Mouse (Mus musculus): ENCODE data around the gene Gnl2. TPM values are rescaled to one million over a fixed set of nuclear protein-coding genes. Genes with fewer than 3 reads are reported as not detected.

The Gnl2 gene
- polyA plus RNA-seq, 1 experiment, result 140 TPM

- Histone ChIP-seq H3K9me3 (replicated peaks; ENCODE audit: control insufficient read depth, insufficient read depth, low read length, poor library complexity, severe bottlenecking) (no peaks in the 10 kb centered on the region), H3K4me1 (ENCODE audit: control insufficient read depth, insufficient read depth, low read length) (no peaks in the 10 kb centered on the region), H3K27ac (ENCODE audit: insufficient read depth, low read length) (no peak overlapping the region), H3K27me3 (ENCODE audit: control insufficient read depth, insufficient read depth, low read length, poor library complexity, severe bottlenecking) (no peaks in the 10 kb centered on the region), H3K36me3 (ENCODE audit: control insufficient read depth, insufficient read depth, low read length, poor library complexity, severe bottlenecking) (peaks cover 77% of the 10 kb centered on the region), H3K4me3 (ENCODE audit: low read depth, low read length) (no peak overlapping the region), H3K9ac (ENCODE audit: low read depth, poor library complexity, severe bottlenecking) (no peak overlapping the region)
- TF ChIP-seq POLR2A (IDR thresholded peaks at IDR 0.05; ENCODE audit: insufficient read depth, low read length), result no peak
- no peak for TF ChIP-seq EP300 (IDR thresholded peaks at IDR 0.05; ENCODE audit: insufficient read depth, low read depth, low read length)
- no peak for TF ChIP-seq CTCF (IDR thresholded peaks at IDR 0.05; ENCODE audit: low read depth, low read length)
These were observed 28.1 kb downstream of the Gnl2 start for GRCm38 (mm10) chr4:125044454-125044853.

- H3K36me3 ChIP-seq (ENCODE audit: control insufficient read depth, insufficient read depth, low read length, poor library complexity, severe bottlenecking), result peaks cover 45% of the 10 kb centered on the region
- no peak for TF ChIP-seq EP300 (IDR thresholded peaks at IDR 0.05; ENCODE audit: insufficient read depth, low read depth, low read length)
- no peak for TF ChIP-seq POLR2A (IDR thresholded peaks at IDR 0.05; ENCODE audit: insufficient read depth, low read length)
- TF ChIP-seq CTCF (IDR thresholded peaks at IDR 0.05; ENCODE audit: low read depth, low read length), result no peak
These were observed 39.0 kb downstream of the Gnl2 start for GRCm38 (mm10) chr4:125055385-125055784.

GRCm38 (mm10) chr4:125056476-125056875, 40.1 kb downstream of the Gnl2 start:
- TF ChIP-seq CTCF (IDR thresholded peaks at IDR 0.05; ENCODE audit: low read depth, low read length) (no peak), EP300 (IDR thresholded peaks at IDR 0.05; ENCODE audit: insufficient read depth, low read depth, low read length) (no peak), POLR2A (IDR thresholded peaks at IDR 0.05; ENCODE audit: insufficient read depth, low read length) (no peak)
- no peaks in the 10 kb centered on the region for H3K27me3 ChIP-seq (ENCODE audit: control insufficient read depth, insufficient read depth, low read length, poor library complexity, severe bottlenecking)
- no peaks in the 10 kb centered on the region for H3K4me1 ChIP-seq (ENCODE audit: control insufficient read depth, insufficient read depth, low read length)
- H3K36me3 ChIP-seq (ENCODE audit: control insufficient read depth, insufficient read depth, low read length, poor library complexity, severe bottlenecking), result peaks cover 35% of the 10 kb centered on the region
- H3K9ac ChIP-seq (ENCODE audit: low read depth, poor library complexity, severe bottlenecking), result no peak overlapping the region
- no peak overlapping the region for H3K4me3 ChIP-seq (ENCODE audit: low read depth, low read length)
- no peaks in the 10 kb centered on the region for H3K9me3 ChIP-seq (replicated peaks; ENCODE audit: control insufficient read depth, insufficient read depth, low read length, poor library complexity, severe bottlenecking)
- H3K27ac ChIP-seq (ENCODE audit: insufficient read depth, low read length), result no peak overlapping the region

More at GRCm38 (mm10) chr4:125055385-125055784, 39.0 kb downstream of the Gnl2 start:
- Histone ChIP-seq H3K4me1 (ENCODE audit: control insufficient read depth, insufficient read depth, low read length) (no peaks in the 10 kb centered on the region), H3K9me3 (replicated peaks; ENCODE audit: control insufficient read depth, insufficient read depth, low read length, poor library complexity, severe bottlenecking) (no peaks in the 10 kb centered on the region), H3K4me3 (ENCODE audit: low read depth, low read length) (no peak overlapping the region), H3K9ac (ENCODE audit: low read depth, poor library complexity, severe bottlenecking) (no peak overlapping the region), H3K27ac (ENCODE audit: insufficient read depth, low read length) (no peak overlapping the region), H3K27me3 (ENCODE audit: control insufficient read depth, insufficient read depth, low read length, poor library complexity, severe bottlenecking) (no peaks in the 10 kb centered on the region)

- no peak overlapping the region for H3K4me3 ChIP-seq (ENCODE audit: low read depth, low read length)
- no peaks in the 10 kb centered on the region for H3K27me3 ChIP-seq (ENCODE audit: control insufficient read depth, insufficient read depth, low read length, poor library complexity, severe bottlenecking)
- peaks cover 29% of the 10 kb centered on the region for H3K36me3 ChIP-seq (ENCODE audit: control insufficient read depth, insufficient read depth, low read length, poor library complexity, severe bottlenecking)
- H3K9ac ChIP-seq (ENCODE audit: low read depth, poor library complexity, severe bottlenecking), result no peak overlapping the region
- no peak overlapping the region for H3K27ac ChIP-seq (ENCODE audit: insufficient read depth, low read length)
- H3K9me3 ChIP-seq (replicated peaks; ENCODE audit: control insufficient read depth, insufficient read depth, low read length, poor library complexity, severe bottlenecking), result no peaks in the 10 kb centered on the region
- H3K4me1 ChIP-seq (ENCODE audit: control insufficient read depth, insufficient read depth, low read length), result no peaks in the 10 kb centered on the region
- no peak for TF ChIP-seq EP300 (IDR thresholded peaks at IDR 0.05; ENCODE audit: insufficient read depth, low read depth, low read length)
- TF ChIP-seq POLR2A (IDR thresholded peaks at IDR 0.05; ENCODE audit: insufficient read depth, low read length), result no peak
- no peak for TF ChIP-seq CTCF (IDR thresholded peaks at IDR 0.05; ENCODE audit: low read depth, low read length)
These were observed 40.9 kb downstream of the Gnl2 start for GRCm38 (mm10) chr4:125057273-125057672.

GRCm38 (mm10) chr4:125058033-125058432, 41.6 kb downstream of the Gnl2 start:
- Histone ChIP-seq H3K4me1 (ENCODE audit: control insufficient read depth, insufficient read depth, low read length) (no peaks in the 10 kb centered on the region), H3K36me3 (ENCODE audit: control insufficient read depth, insufficient read depth, low read length, poor library complexity, severe bottlenecking) (peaks cover 22% of the 10 kb centered on the region), H3K27me3 (ENCODE audit: control insufficient read depth, insufficient read depth, low read length, poor library complexity, severe bottlenecking) (no peaks in the 10 kb centered on the region), H3K4me3 (ENCODE audit: low read depth, low read length) (no peak overlapping the region), H3K27ac (ENCODE audit: insufficient read depth, low read length) (no peak overlapping the region), H3K9ac (ENCODE audit: low read depth, poor library complexity, severe bottlenecking) (no peak overlapping the region), H3K9me3 (replicated peaks; ENCODE audit: control insufficient read depth, insufficient read depth, low read length, poor library complexity, severe bottlenecking) (no peaks in the 10 kb centered on the region)
- TF ChIP-seq CTCF (IDR thresholded peaks at IDR 0.05; ENCODE audit: low read depth, low read length), result no peak
- no peak for TF ChIP-seq EP300 (IDR thresholded peaks at IDR 0.05; ENCODE audit: insufficient read depth, low read depth, low read length)
- TF ChIP-seq POLR2A (IDR thresholded peaks at IDR 0.05; ENCODE audit: insufficient read depth, low read length), result no peak

- no peak overlapping the region for H3K9ac ChIP-seq (ENCODE audit: low read depth, poor library complexity, severe bottlenecking)
- 0 out of 2 replicates have a peak, but pooled peaks have one; percentile 13 for TF ChIP-seq EP300 (IDR thresholded peaks at IDR 0.05; ENCODE audit: insufficient read depth, low read depth, low read length)
- peak; percentile 94 for TF ChIP-seq CTCF (IDR thresholded peaks at IDR 0.05; ENCODE audit: low read depth, low read length)
- no peak for TF ChIP-seq POLR2A (IDR thresholded peaks at IDR 0.05; ENCODE audit: insufficient read depth, low read length)
- H3K4me3 ChIP-seq (ENCODE audit: low read depth, low read length), result peak overlapping the region; percentile 16; the same call in 1 of the 2 replicates
- no peaks in the 10 kb centered on the region for H3K27me3 ChIP-seq (ENCODE audit: control insufficient read depth, insufficient read depth, low read length, poor library complexity, severe bottlenecking)
- no peaks in the 10 kb centered on the region for H3K4me1 ChIP-seq (ENCODE audit: control insufficient read depth, insufficient read depth, low read length)
- peaks cover 12% of the 10 kb centered on the region for H3K36me3 ChIP-seq (ENCODE audit: control insufficient read depth, insufficient read depth, low read length, poor library complexity, severe bottlenecking)
- H3K9me3 ChIP-seq (replicated peaks; ENCODE audit: control insufficient read depth, insufficient read depth, low read length, poor library complexity, severe bottlenecking), result no peaks in the 10 kb centered on the region
- no peak overlapping the region for H3K27ac ChIP-seq (ENCODE audit: insufficient read depth, low read length)
These were observed 42.6 kb downstream of the Gnl2 start for GRCm38 (mm10) chr4:125059025-125059424.

Measured in ES-Bruce4 (cell line).